Mouse (Mus musculus): ENCODE data around the gene Atg4a-ps. TPM values are rescaled to one million over a fixed set of nuclear protein-coding genes. Genes with fewer than 3 reads are reported as not detected.

The Atg4a-ps gene
- polyA plus RNA-seq, 1 experiment from 2014 or later, result 0.29 TPM

- no peaks in the 10 kb centered on the region for H3K9me3 ChIP-seq (replicated peaks; ENCODE audit: control insufficient read depth, low read length)
- no peaks in the 10 kb centered on the region for H3K27me3 ChIP-seq (ENCODE audit: control insufficient read depth, insufficient read depth, low read length)
- H3K4me3 ChIP-seq (ENCODE audit: low read depth, low read length), result no peak overlapping the region
- ATAC-seq (replicated peaks; ENCODE audit: insufficient number of reproducible peaks, low FRiP score, low TSS enrichment, low read depth) (no peak), DNase-seq (ENCODE audit: low spot score) (no peak)
- no peak overlapping the region for H3K27ac ChIP-seq (replicated peaks; ENCODE audit: low read depth, low read length)
- H3K9ac ChIP-seq (replicated peaks; ENCODE audit: low read length), result no peak overlapping the region
- H3K36me3 ChIP-seq (replicated peaks; ENCODE audit: control insufficient read depth, insufficient read depth, low read depth, low read length), result no peaks in the 10 kb centered on the region
- H3K4me1 ChIP-seq (ENCODE audit: control insufficient read depth, insufficient read depth, low read length), result no peaks in the 10 kb centered on the region
- 93% methylated on average over 5 of the region's 5 CpGs for WGBS
- no peak overlapping the region for H3K4me2 ChIP-seq (ENCODE audit: low read depth, low read length)
These were observed 35.6 kb downstream of the Atg4a-ps start for GRCm38 (mm10) chr3:103610231-103610630.

GRCm38 (mm10) chr3:103606660-103607595, 38.9 kb downstream of the Atg4a-ps start:
- H3K27ac ChIP-seq (replicated peaks; ENCODE audit: low read depth, low read length), result no peak overlapping the region
- no peaks in the 10 kb centered on the region for H3K9me3 ChIP-seq (replicated peaks; ENCODE audit: control insufficient read depth, low read length)
- no peak for DNase-seq (ENCODE audit: low spot score)
- no peak overlapping the region for H3K4me3 ChIP-seq (ENCODE audit: low read depth, low read length)
- H3K36me3 ChIP-seq (replicated peaks; ENCODE audit: control insufficient read depth, insufficient read depth, low read depth, low read length), result no peaks in the 10 kb centered on the region
- no peaks in the 10 kb centered on the region; the same call in 1 of the 2 replicates for H3K4me1 ChIP-seq (ENCODE audit: control insufficient read depth, insufficient read depth, low read length)
- no peaks in the 10 kb centered on the region for H3K27me3 ChIP-seq (ENCODE audit: control insufficient read depth, insufficient read depth, low read length)
- no peak overlapping the region for H3K9ac ChIP-seq (replicated peaks; ENCODE audit: low read length)
- H3K4me2 ChIP-seq (ENCODE audit: low read depth, low read length), result no peak overlapping the region
- ATAC-seq (replicated peaks; ENCODE audit: insufficient number of reproducible peaks, low FRiP score, low TSS enrichment, low read depth), result no peak
- 81% methylated on average over 13 of the region's 13 CpGs for WGBS

- no peaks in the 10 kb centered on the region for H3K36me3 ChIP-seq (replicated peaks; ENCODE audit: control insufficient read depth, insufficient read depth, low read depth, low read length)
- DNase-seq (ENCODE audit: low spot score) (no peak), ATAC-seq (replicated peaks; ENCODE audit: insufficient number of reproducible peaks, low FRiP score, low TSS enrichment, low read depth) (no peak)
- H3K9me3 ChIP-seq (replicated peaks; ENCODE audit: control insufficient read depth, low read length), result no peaks in the 10 kb centered on the region
- H3K4me3 ChIP-seq (ENCODE audit: low read depth, low read length), result no peak overlapping the region
- H3K4me1 ChIP-seq (ENCODE audit: control insufficient read depth, insufficient read depth, low read length), result no peaks in the 10 kb centered on the region; the same call in 1 of the 2 replicates
- no peak overlapping the region for H3K9ac ChIP-seq (replicated peaks; ENCODE audit: low read length)
- WGBS, result 82% methylated on average over 6 of the region's 6 CpGs
- no peak overlapping the region for H3K4me2 ChIP-seq (ENCODE audit: low read depth, low read length)
- no peaks in the 10 kb centered on the region for H3K27me3 ChIP-seq (ENCODE audit: control insufficient read depth, insufficient read depth, low read length)
- no peak overlapping the region for H3K27ac ChIP-seq (replicated peaks; ENCODE audit: low read depth, low read length)
These were observed 39.7 kb downstream of the Atg4a-ps start for GRCm38 (mm10) chr3:103606045-103606597.

GRCm38 (mm10) chr3:103601561-103601960, 44.3 kb downstream of the Atg4a-ps start:
- H3K9ac ChIP-seq (replicated peaks; ENCODE audit: low read length), result no peak overlapping the region
- H3K36me3 ChIP-seq (replicated peaks; ENCODE audit: control insufficient read depth, insufficient read depth, low read depth, low read length), result no peaks in the 10 kb centered on the region
- no peaks in the 10 kb centered on the region; the same call in 1 of the 2 replicates for H3K4me1 ChIP-seq (ENCODE audit: control insufficient read depth, insufficient read depth, low read length)
- 76% methylated on average over 1 of the region's 1 CpGs for WGBS
- H3K9me3 ChIP-seq (replicated peaks; ENCODE audit: control insufficient read depth, low read length), result no peaks in the 10 kb centered on the region
- no peak for ATAC-seq (replicated peaks; ENCODE audit: insufficient number of reproducible peaks, low FRiP score, low TSS enrichment, low read depth)
- no peak overlapping the region for H3K4me3 ChIP-seq (ENCODE audit: low read depth, low read length)
- no peaks in the 10 kb centered on the region for H3K27me3 ChIP-seq (ENCODE audit: control insufficient read depth, insufficient read depth, low read length)
- no peak overlapping the region for H3K27ac ChIP-seq (replicated peaks; ENCODE audit: low read depth, low read length)
- DNase-seq (ENCODE audit: low spot score), result no peak
- H3K4me2 ChIP-seq (ENCODE audit: low read depth, low read length), result no peak overlapping the region

- Histone ChIP-seq H3K4me1 (ENCODE audit: control insufficient read depth, insufficient read depth, low read length) (no peaks in the 10 kb centered on the region; the same call in 1 of the 2 replicates), H3K27ac (replicated peaks; ENCODE audit: low read depth, low read length) (no peak overlapping the region), H3K9me3 (replicated peaks; ENCODE audit: control insufficient read depth, low read length) (no peaks in the 10 kb centered on the region), H3K27me3 (ENCODE audit: control insufficient read depth, insufficient read depth, low read length) (no peaks in the 10 kb centered on the region), H3K4me2 (ENCODE audit: low read depth, low read length) (no peak overlapping the region), H3K9ac (replicated peaks; ENCODE audit: low read length) (no peak overlapping the region), H3K36me3 (replicated peaks; ENCODE audit: control insufficient read depth, insufficient read depth, low read depth, low read length) (no peaks in the 10 kb centered on the region), H3K4me3 (ENCODE audit: low read depth, low read length) (no peak overlapping the region)
- DNase-seq (ENCODE audit: low spot score) (no peak), ATAC-seq (replicated peaks; ENCODE audit: insufficient number of reproducible peaks, low FRiP score, low TSS enrichment, low read depth) (no peak)
- WGBS, result 45% methylated on average over 7 of the region's 7 CpGs
These were observed 44.9 kb downstream of the Atg4a-ps start for GRCm38 (mm10) chr3:103601011-103601410.

- 61% methylated on average over 4 of the region's 4 CpGs for WGBS
These were observed 48.3 kb downstream of the Atg4a-ps start for GRCm38 (mm10) chr3:103597586-103597985.

GRCm38 (mm10) chr3:103595271-103595810, 50.5 kb downstream of the Atg4a-ps start:
- Histone ChIP-seq H3K9me3 (replicated peaks; ENCODE audit: control insufficient read depth, low read length) (no peaks in the 10 kb centered on the region), H3K27ac (replicated peaks; ENCODE audit: low read depth, low read length) (no peak overlapping the region), H3K36me3 (replicated peaks; ENCODE audit: control insufficient read depth, insufficient read depth, low read depth, low read length) (no peaks in the 10 kb centered on the region), H3K9ac (replicated peaks; ENCODE audit: low read length) (no peak overlapping the region), H3K4me1 (ENCODE audit: control insufficient read depth, insufficient read depth, low read length) (no peaks in the 10 kb centered on the region), H3K27me3 (ENCODE audit: control insufficient read depth, insufficient read depth, low read length) (no peaks in the 10 kb centered on the region), H3K4me3 (ENCODE audit: low read depth, low read length) (no peak overlapping the region), H3K4me2 (ENCODE audit: low read depth, low read length) (no peak overlapping the region)
- ATAC-seq (replicated peaks; ENCODE audit: insufficient number of reproducible peaks, low FRiP score, low TSS enrichment, low read depth), result no peak
- WGBS, result 76% methylated on average over 7 of the region's 7 CpGs
- no peak for DNase-seq (ENCODE audit: low spot score)

More at GRCm38 (mm10) chr3:103597586-103597985, 48.3 kb downstream of the Atg4a-ps start:
- Histone ChIP-seq H3K9me3 (replicated peaks; ENCODE audit: control insufficient read depth, low read length) (no peaks in the 10 kb centered on the region), H3K27ac (replicated peaks; ENCODE audit: low read depth, low read length) (no peak overlapping the region), H3K4me3 (ENCODE audit: low read depth, low read length) (no peak overlapping the region), H3K27me3 (ENCODE audit: control insufficient read depth, insufficient read depth, low read length) (no peaks in the 10 kb centered on the region), H3K4me2 (ENCODE audit: low read depth, low read length) (no peak overlapping the region), H3K9ac (replicated peaks; ENCODE audit: low read length) (no peak overlapping the region), H3K36me3 (replicated peaks; ENCODE audit: control insufficient read depth, insufficient read depth, low read depth, low read length) (no peaks in the 10 kb centered on the region), H3K4me1 (ENCODE audit: control insufficient read depth, insufficient read depth, low read length) (no peaks in the 10 kb centered on the region; the same call in 1 of the 2 replicates)
- no peak for DNase-seq (ENCODE audit: low spot score)
- ATAC-seq (replicated peaks; ENCODE audit: insufficient number of reproducible peaks, low FRiP score, low TSS enrichment, low read depth), result no peak

All from embryonic facial prominence, embryonic 11.5 days (tissue).